Mouse (Mus musculus) heart, adult 2 months (tissue): ENCODE measurements at regions not wholly inside any gene's neighbourhood (a gene's known extent, or its start where the extent isn't known, plus 50 kb on each side); places are given as distances from the start of the nearest gene placed in this dataset.

Experiments used
- DNase-seq, 2 experiments: peaks; one replicate each; pipeline ENCODE4 v3.0.0; 2021
- H3K27ac ChIP-seq: fragments of 200-600 bp; 2 replicates; pipeline ENCODE4 v1.8.1; 2022
- H3K27me3 ChIP-seq: fragments of 200-500 bp; 2 replicates; pipeline ENCODE4 v1.6.1; 2012; ENCODE audit warnings: mild to moderate bottlenecking, low read length, inconsistent platforms, mixed read lengths; ENCODE audit not compliant: control insufficient read depth, insufficient read depth
- H3K36me3 ChIP-seq: fragments of 200-500 bp; 2 replicates; pipeline ENCODE4 v1.6.1; 2012; ENCODE audit warnings: low read length, inconsistent platforms; ENCODE audit not compliant: control insufficient read depth, insufficient read depth
- H3K4me1 ChIP-seq: fragments of 200-500 bp; 2 replicates; pipeline ENCODE4 v1.6.1; 2011; ENCODE audit warnings: low read length; ENCODE audit not compliant: control insufficient read depth, insufficient read depth
- H3K4me3 ChIP-seq: fragments of 200-600 bp; 2 replicates; pipeline ENCODE4 v1.8.1; 2022
- H3K79me2 ChIP-seq: fragments of 200-500 bp; replicated peaks from 2 replicates; pipeline ENCODE4 v1.6.1; 2012; ENCODE audit warnings: mild to moderate bottlenecking, inconsistent platforms, low read length, moderate library complexity, mixed read lengths; ENCODE audit not compliant: control insufficient read depth, insufficient read depth
- H3K9ac ChIP-seq: fragments of 200-500 bp; 2 replicates; pipeline ENCODE4 v1.6.1; 2012; ENCODE audit warnings: low read depth, mild to moderate bottlenecking, control low read depth, inconsistent platforms, low read length, mixed read lengths
- CTCF ChIP-seq: fragments of 200-600 bp; IDR thresholded peaks from 2 replicates; pipeline ENCODE4 v1.8.1; 2022; ENCODE audit warnings: antibody characterized with exemption, mild to moderate bottlenecking, moderate library complexity
- EP300 ChIP-seq: fragments of 200-500 bp; IDR thresholded peaks from 2 replicates; pipeline ENCODE4 v1.6.1; 2011; ENCODE audit warnings: low read depth, low read length, control low read depth; ENCODE audit not compliant: insufficient read depth
- POLR2A ChIP-seq: fragments of 200-500 bp; IDR thresholded peaks from 2 replicates; pipeline ENCODE4 v1.6.1; 2011; ENCODE audit warnings: mild to moderate bottlenecking, low read depth, low read length, control low read depth; ENCODE audit not compliant: insufficient read depth
- WGBS: fragments of 180-500 bp; shearing (Covaris S2); methylation state at CpG from one replicate; pipeline ENCODE4 v1.1.7; 2018; 5-methylcytosine and 5-hydroxymethylcytosine counted together
- intact Hi-C: fragments of 180-260 bp; cut with DNase I; formaldehyde crosslinking; loops from one replicate; pipeline ENCODE4 v1.15.1; 2025

DNA sequence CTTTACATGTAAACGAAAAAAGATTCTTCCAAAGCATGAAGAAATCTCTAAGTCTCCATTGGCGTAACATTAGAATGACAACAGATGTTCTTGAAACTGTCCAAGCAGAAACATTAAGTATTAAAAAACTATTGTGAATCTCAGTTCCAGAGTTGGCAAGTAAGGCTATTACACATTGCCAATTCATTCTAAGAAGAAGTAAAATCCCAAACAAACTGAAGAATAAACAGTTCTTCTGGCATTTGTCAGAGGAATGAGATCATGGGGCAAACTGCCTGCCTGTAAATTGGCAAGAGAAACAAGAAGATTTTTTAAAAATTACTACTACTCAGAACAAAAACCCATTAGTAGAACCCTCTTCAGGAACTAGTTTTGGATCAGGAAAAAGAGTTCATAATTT lies 680.1 kb downstream of the Nova1 start:
- Histone ChIP-seq H3K4me1 (no peaks in the 10 kb centered on the region), H3K4me3 (no peak overlapping the region), H3K79me2 (no peaks in the 10 kb centered on the region), H3K36me3 (no peaks in the 10 kb centered on the region), H3K27ac (no peak overlapping the region), H3K9ac (no peak overlapping the region), H3K27me3 (no peaks in the 10 kb centered on the region)
- intact Hi-C loops, result no loop called here
- TF ChIP-seq CTCF, result no peak
- TF ChIP-seq POLR2A, result no peak
- no peak for TF ChIP-seq EP300
- WGBS, result 61% methylated on average over 2 of the region's 2 CpGs
- DNase-seq, result peak; percentile 18 to 41

GRCm38 (mm10) chr12:46125867-46126266 lies 692.9 kb downstream of the Nova1 start:
- Histone ChIP-seq H3K4me3 (no peak overlapping the region), H3K27ac (no peak overlapping the region), H3K4me1 (no peaks in the 10 kb centered on the region), H3K27me3 (no peaks in the 10 kb centered on the region), H3K9ac (no peak overlapping the region), H3K36me3 (no peaks in the 10 kb centered on the region), H3K79me2 (no peaks in the 10 kb centered on the region)
- intact Hi-C loops, result no loop called here
- DNase-seq, result no peak
- TF ChIP-seq CTCF, result no peak
- no peak for TF ChIP-seq POLR2A
- no peak for TF ChIP-seq EP300
- WGBS, result 9% methylated on average over 1 of the region's 1 CpGs

- H3K4me3 ChIP-seq, result no peak overlapping the region
- no peaks in the 10 kb centered on the region for H3K36me3 ChIP-seq
- no peaks in the 10 kb centered on the region for H3K27me3 ChIP-seq
- TF ChIP-seq CTCF (no peak), POLR2A (no peak), EP300 (no peak)
- H3K79me2 ChIP-seq, result no peaks in the 10 kb centered on the region
- intact Hi-C loops, result no loop called here
- no peak overlapping the region for H3K27ac ChIP-seq
- H3K4me1 ChIP-seq, result no peaks in the 10 kb centered on the region
- no peak for DNase-seq
- WGBS, result 51% methylated on average over 4 of the region's 4 CpGs
- H3K9ac ChIP-seq, result no peak overlapping the region
These were observed 707.4 kb downstream of the Nova1 start for GRCm38 (mm10) chr12:46111352-46111751.

- no peaks in the 10 kb centered on the region for H3K27me3 ChIP-seq
- H3K9ac ChIP-seq, result no peak overlapping the region
- no peak overlapping the region for H3K4me3 ChIP-seq
- TF ChIP-seq CTCF (no peak), EP300 (no peak), POLR2A (no peak)
- H3K4me1 ChIP-seq, result no peaks in the 10 kb centered on the region
- H3K36me3 ChIP-seq, result no peaks in the 10 kb centered on the region
- WGBS, result 76% methylated on average over 2 of the region's 2 CpGs
- intact Hi-C loops, result no loop called here
- no peak overlapping the region for H3K27ac ChIP-seq
- no peak for DNase-seq
- no peaks in the 10 kb centered on the region for H3K79me2 ChIP-seq
These were observed 735.4 kb downstream of the Nova1 start for GRCm38 (mm10) chr12:46083356-46083755.

- Histone ChIP-seq H3K27ac (no peak overlapping the region), H3K4me3 (no peak overlapping the region), H3K36me3 (no peaks in the 10 kb centered on the region), H3K9ac (no peak overlapping the region), H3K79me2 (no peaks in the 10 kb centered on the region), H3K4me1 (no peaks in the 10 kb centered on the region), H3K27me3 (no peaks in the 10 kb centered on the region)
- TF ChIP-seq CTCF (no peak), POLR2A (no peak), EP300 (no peak)
- WGBS, result 78% methylated on average over 11 of the region's 11 CpGs
- intact Hi-C loops, result no loop called here
- DNase-seq, result no peak
These were observed 742.9 kb downstream of the Nova1 start for GRCm38 (mm10) chr12:46075789-46076217.

- Histone ChIP-seq H3K27ac (no peak overlapping the region), H3K27me3 (no peaks in the 10 kb centered on the region), H3K4me3 (no peak overlapping the region), H3K79me2 (no peaks in the 10 kb centered on the region), H3K36me3 (no peaks in the 10 kb centered on the region), H3K9ac (no peak overlapping the region), H3K4me1 (no peaks in the 10 kb centered on the region)
- TF ChIP-seq EP300 (no peak), POLR2A (no peak), CTCF (no peak)
- intact Hi-C loops, result no loop called here
- 75% methylated on average over 5 of the region's 5 CpGs for WGBS
- DNase-seq, result no peak
These were observed 743.4 kb downstream of the Nova1 start for GRCm38 (mm10) chr12:46075355-46075754.

DNA sequence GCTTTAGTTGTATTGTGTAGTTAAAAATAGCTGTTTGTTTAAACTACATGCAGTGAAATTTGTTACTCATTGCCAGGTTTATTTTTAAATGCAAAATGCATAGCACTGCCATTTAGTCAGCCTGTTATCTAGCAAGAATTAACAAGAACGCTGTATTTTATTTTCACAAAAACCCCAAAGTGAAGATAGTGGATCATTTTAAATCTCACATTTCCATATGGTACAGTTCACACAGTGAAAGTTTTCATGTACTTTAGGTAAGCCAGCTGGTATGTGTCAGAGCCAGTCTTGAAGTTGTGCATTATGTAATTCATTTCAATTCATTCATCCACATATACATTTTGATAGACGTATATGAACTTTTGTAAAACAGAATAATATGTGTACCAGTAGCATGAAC lies 751.8 kb downstream of the Nova1 start:
- TF ChIP-seq CTCF (no peak), POLR2A (no peak), EP300 (no peak)
- Histone ChIP-seq H3K4me3 (no peak overlapping the region), H3K27me3 (no peaks in the 10 kb centered on the region), H3K9ac (no peak overlapping the region), H3K79me2 (no peaks in the 10 kb centered on the region), H3K4me1 (no peaks in the 10 kb centered on the region), H3K36me3 (no peaks in the 10 kb centered on the region), H3K27ac (no peak overlapping the region)
- DNase-seq, result no peak
- intact Hi-C loops, result no loop called here
- WGBS, result 58% methylated on average over 2 of the region's 2 CpGs
